Mouse (Mus musculus) heart, postnatal 0 days (tissue): ENCODE measurements around the gene Gzme. TPM values are rescaled to one million over a fixed set of nuclear protein-coding genes. Genes with fewer than 3 reads are reported as not detected.

ENCODE experiments used
- ATAC-seq: fragments of 200-750 bp; cut with Nextera tagmentation; 2 replicates; pipeline ENCODE4 v1.8.0; 2017; ENCODE audit warnings: low read depth, moderate number of reproducible peaks, moderate library complexity; ENCODE audit not compliant: insufficient read depth
- DNase-seq: peaks from one replicate; pipeline ENCODE4 v3.0.0-alpha.2; 2016; ENCODE audit warnings: low spot score
- H3K27ac ChIP-seq: fragments of 300-500 bp; sonication (generic); 2 replicates; pipeline ENCODE4 v1.5.1; 2014; ENCODE audit warnings: low read depth, mild to moderate bottlenecking
- H3K27me3 ChIP-seq: fragments of 300-500 bp; sonication (generic); 2 replicates; pipeline ENCODE4 v1.6.1; 2014; ENCODE audit warnings: low read length, mixed read lengths; ENCODE audit not compliant: control insufficient read depth, insufficient read depth
- H3K36me3 ChIP-seq: fragments of 300-500 bp; sonication (generic); replicated peaks from 2 replicates; pipeline ENCODE4 v1.6.1; 2014; ENCODE audit warnings: low read length, mixed read lengths; ENCODE audit not compliant: control insufficient read depth, insufficient read depth
- H3K4me1 ChIP-seq: fragments of 300-500 bp; sonication (generic); 2 replicates; pipeline ENCODE4 v1.6.1; 2014; ENCODE audit warnings: antibody characterized with exemption; ENCODE audit not compliant: control insufficient read depth, insufficient read depth
- H3K4me2 ChIP-seq: fragments of 300-500 bp; sonication (generic); 2 replicates; pipeline ENCODE4 v1.6.1; 2014; ENCODE audit warnings: low read depth, mild to moderate bottlenecking, low read length, moderate library complexity
- H3K4me3 ChIP-seq: fragments of 300-500 bp; sonication (generic); 2 replicates; pipeline ENCODE4 v1.5.1; 2014; ENCODE audit warnings: low read depth, low read length
- H3K9ac ChIP-seq: fragments of 300-500 bp; sonication (generic); replicated peaks from 2 replicates; pipeline ENCODE4 v1.6.1; 2014; ENCODE audit warnings: low read depth, low read length, mixed read lengths
- H3K9me3 ChIP-seq: fragments of 300-500 bp; sonication (generic); replicated peaks from 2 replicates; pipeline ENCODE4 v1.6.1; 2016; ENCODE audit warnings: low read length; ENCODE audit not compliant: control insufficient read depth
- CTCF ChIP-seq: IDR thresholded peaks from 2 replicates; pipeline ENCODE4 v1.5.1; 2016; ENCODE audit warnings: antibody characterized with exemption, control low read depth, low read depth
- EP300 ChIP-seq: IDR thresholded peaks from 2 replicates; pipeline ENCODE4 v1.6.1; 2016; ENCODE audit warnings: antibody characterized with exemption, low read depth
- WGBS: fragments of 180-500 bp; shearing (Covaris S2); extraction: QIAGEN DNeasy Blood & Tissue Kit; methylation state at CpG from one replicate; pipeline ENCODE4 v1.1.7; 2014; 5-methylcytosine and 5-hydroxymethylcytosine counted together
- polyA plus RNA-seq: library from polyadenylated mRNA; unstranded; fragments of >200 nt; fragmentation: Nextera tagmentation; extraction: Ambion mirVana; gene quantifications from 2 replicates; pipeline ENCODE4 v1.2.1, GENCODE M21; 2015
- total RNA-seq: library from RNA; depleted of rRNA; stranded (reverse); fragments of >200 nt; gene quantifications from 2 replicates; pipeline ENCODE4 v1.2.3, GENCODE M21; 2014; ENCODE audit warnings: low replicate concordance

Gzme gene
- total and polyA plus RNA-seq, 2 experiments from 2014 or later = not detected

- TF ChIP-seq EP300 (no peak), CTCF (no peak)
- no peak for ATAC-seq
- Histone ChIP-seq H3K4me1 (no peaks in the 10 kb centered on the region), H3K36me3 (no peaks in the 10 kb centered on the region), H3K4me3 (no peak overlapping the region), H3K9ac (no peak overlapping the region), H3K27ac (no peak overlapping the region), H3K9me3 (no peaks in the 10 kb centered on the region), H3K4me2 (no peak overlapping the region), H3K27me3 (no peaks in the 10 kb centered on the region)
- no peak for DNase-seq
- WGBS = 66% methylated on average over 3 of the region's 3 CpGs
Measured at GRCm38 (mm10) chr14:56103452-56103851, 17.0 kb downstream of the Gzme start.

- no peak for DNase-seq
- H3K36me3 ChIP-seq = no peaks in the 10 kb centered on the region
- TF ChIP-seq CTCF = no peak
- TF ChIP-seq EP300 = no peak
- no peak within 1 kb of the TSS for H3K27ac ChIP-seq
- H3K4me2 ChIP-seq = no peak within 1 kb of the TSS
- H3K4me1 ChIP-seq = no peaks in the 10 kb centered on the region
- H3K9ac ChIP-seq = no peak within 1 kb of the TSS
- H3K4me3 ChIP-seq = no peak within 1 kb of the TSS
- no peaks in the 10 kb centered on the region for H3K27me3 ChIP-seq
- no peak for ATAC-seq
- no peaks in the 10 kb centered on the region for H3K9me3 ChIP-seq
- 56% methylated on average over 10 of the region's 10 CpGs for WGBS
Measured at GRCm38 (mm10) chr14:56102386-56102785, 18.0 kb downstream of the Gzme start, which contains the start of gene Ctsg. Gene Ctsg (minus strand): TSS chr14:56102574.

- peak; percentile 18 for DNase-seq
- Histone ChIP-seq H3K36me3 (no peaks in the 10 kb centered on the region), H3K9ac (no peak overlapping the region), H3K9me3 (no peaks in the 10 kb centered on the region), H3K4me1 (no peaks in the 10 kb centered on the region), H3K27ac (no peak overlapping the region), H3K27me3 (no peaks in the 10 kb centered on the region), H3K4me2 (no peak overlapping the region), H3K4me3 (no peak overlapping the region)
- TF ChIP-seq EP300 (no peak), CTCF (peak; percentile 50)
- no peak for ATAC-seq
- WGBS = 80% methylated on average over 4 of the region's 4 CpGs
Measured at GRCm38 (mm10) chr14:56098940-56099339, 21.5 kb downstream of the Gzme start.

DNA sequence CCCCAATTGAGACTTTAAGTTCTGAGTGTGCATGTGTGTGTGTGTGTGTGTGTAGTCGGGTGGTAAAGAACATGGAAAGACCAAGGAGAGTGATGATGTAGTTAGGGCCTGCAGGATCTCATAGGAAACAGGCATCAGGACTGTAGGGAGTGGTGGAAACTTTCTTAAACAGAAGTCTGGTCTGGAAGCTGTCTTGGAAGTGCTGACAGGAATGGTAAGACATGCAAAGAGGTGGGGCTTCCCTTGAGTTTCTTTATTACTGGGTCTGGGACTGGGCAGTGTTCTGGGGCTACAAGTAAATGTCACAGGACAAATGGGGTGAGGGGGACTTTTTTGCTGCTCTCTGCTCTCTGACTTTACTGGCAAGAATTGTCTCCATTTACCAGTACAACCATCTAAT, 22.8 kb downstream of the Gzme start:
- Histone ChIP-seq H3K9ac (no peak overlapping the region), H3K9me3 (no peaks in the 10 kb centered on the region), H3K4me2 (no peak overlapping the region), H3K27ac (no peak overlapping the region), H3K4me3 (no peak overlapping the region), H3K36me3 (no peaks in the 10 kb centered on the region), H3K27me3 (no peaks in the 10 kb centered on the region), H3K4me1 (no peaks in the 10 kb centered on the region)
- peak; percentile 66 for ATAC-seq
- 15% methylated on average over 1 of the region's 1 CpGs for WGBS
- TF ChIP-seq CTCF = no peak
- TF ChIP-seq EP300 = no peak
- DNase-seq = peak; percentile 30

DNA sequence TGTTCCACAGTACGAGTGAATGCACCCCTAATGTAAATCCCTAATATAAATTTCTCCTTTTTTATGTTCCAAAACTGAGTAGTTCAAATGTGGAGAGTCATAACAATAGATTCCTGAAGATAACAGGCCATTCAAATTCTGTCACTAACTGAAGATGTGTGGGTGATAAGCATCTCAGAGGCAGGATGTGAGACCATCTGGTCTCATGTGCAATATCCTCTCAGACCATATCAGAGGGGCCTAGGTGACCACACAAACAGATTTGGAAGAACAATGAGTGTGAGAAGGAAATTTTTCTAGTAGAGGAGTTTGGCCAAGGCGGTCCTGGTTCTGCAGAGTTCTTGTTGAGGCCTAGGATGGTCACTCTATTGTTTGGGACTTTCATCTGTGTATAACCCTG, 27.1 kb downstream of the Gzme start:
- no peak overlapping the region for H3K9ac ChIP-seq
- no peak overlapping the region for H3K27ac ChIP-seq
- ATAC-seq (no peak), DNase-seq (no peak)
- no peak overlapping the region for H3K4me2 ChIP-seq
- H3K27me3 ChIP-seq = no peaks in the 10 kb centered on the region
- H3K4me1 ChIP-seq = no peaks in the 10 kb centered on the region
- H3K4me3 ChIP-seq = no peak overlapping the region
- no peaks in the 10 kb centered on the region for H3K9me3 ChIP-seq
- 59% methylated on average over 2 of the region's 2 CpGs for WGBS
- no peaks in the 10 kb centered on the region for H3K36me3 ChIP-seq
- TF ChIP-seq CTCF (no peak), EP300 (no peak)

DNA sequence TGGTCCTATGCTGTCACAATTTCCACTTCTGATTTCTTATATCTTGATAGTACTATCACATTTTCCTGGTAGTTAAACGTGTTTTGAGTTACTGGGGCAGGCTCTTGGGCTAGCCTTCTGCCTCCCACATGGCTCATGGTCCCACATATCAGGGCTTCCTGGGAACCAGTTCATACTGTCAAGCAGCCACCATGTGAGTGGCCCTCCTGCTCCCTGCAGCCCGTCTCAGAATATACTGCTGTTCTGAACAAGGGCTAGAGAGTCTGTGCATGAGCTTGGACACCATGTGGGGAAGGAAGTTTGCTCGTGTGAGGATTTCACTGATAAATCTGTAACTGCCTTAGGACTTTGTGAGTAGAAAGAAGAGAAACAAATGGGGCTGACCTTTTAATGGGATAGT, 33.7 kb downstream of the Gzme start:
- no peaks in the 10 kb centered on the region for H3K9me3 ChIP-seq
- H3K4me2 ChIP-seq = no peak overlapping the region
- no peak overlapping the region for H3K9ac ChIP-seq
- no peak for TF ChIP-seq CTCF
- no peak for TF ChIP-seq EP300
- no peaks in the 10 kb centered on the region for H3K27me3 ChIP-seq
- WGBS = 61% methylated on average over 3 of the region's 3 CpGs
- no peak overlapping the region for H3K4me3 ChIP-seq
- no peak for DNase-seq
- ATAC-seq = no peak
- H3K27ac ChIP-seq = no peak overlapping the region
- H3K36me3 ChIP-seq = no peaks in the 10 kb centered on the region
- H3K4me1 ChIP-seq = no peaks in the 10 kb centered on the region
